Mouse (Mus musculus) G1E (cell line): Measurements from ENCODE around the gene Igll1.

Experiments used
- CTCF ChIP-seq: IDR thresholded peaks from 2 replicates; pipeline ENCODE4 v1.5.1; 2012; ENCODE audit warnings: low read depth, low read length, inconsistent platforms, mixed read lengths
- GATA1 ChIP-seq: IDR thresholded peaks from 2 replicates; pipeline ENCODE4 v1.6.1; 2012; ENCODE audit warnings: borderline replicate concordance, low read length, inconsistent platforms, mixed read lengths
- GATA2 ChIP-seq: IDR thresholded peaks from 2 replicates; pipeline ENCODE4 v1.6.1; 2012; ENCODE audit warnings: low read depth, low read length, inconsistent platforms, borderline replicate concordance
- POLR2AphosphoS5 ChIP-seq: IDR thresholded peaks from 2 replicates; pipeline ENCODE4 v1.6.1; 2012; ENCODE audit warnings: low read depth, low read length, inconsistent platforms; ENCODE audit not compliant: insufficient replicate concordance
- TAL1 ChIP-seq: conservative IDR thresholded peaks from 2 replicates; pipeline ENCODE4 v1.6.1; 2012; ENCODE audit warnings: low read depth, low read length, inconsistent platforms, mixed read lengths

- TF ChIP-seq CTCF (no peak), POLR2AphosphoS5 (no peak), TAL1 (no peak), GATA1 (no peak), GATA2 (no peak)
Measured at GRCm38 (mm10) chr16:16849196-16849595, 14.6 kb downstream of the Igll1 start.
